Mouse (Mus musculus): ENCODE results near the gene Slc6a16. TPM values are rescaled to one million over a fixed set of nuclear protein-coding genes. Genes with fewer than 3 reads are reported as not detected.
"Not testable (repeated sequence)": the region's sequence is repeated elsewhere in the genome, so short reads cannot be mapped to it uniquely, and the experiment has no call there.

Slc6a16 gene
- polyA plus RNA-seq, 1 experiment from 2014 or later: not detected

- Histone ChIP-seq H3K4me2 (peak overlapping the region; percentile 39), H3K9ac (no peak overlapping the region), H3K27ac (replicated peaks) (no peak overlapping the region), H3K27me3 (no peaks in the 10 kb centered on the region; the same call in 1 of the 2 replicates), H3K9me3 (replicated peaks) (no peaks in the 10 kb centered on the region), H3K36me3 (replicated peaks) (0 out of 2 replicates have a peak, but pooled peaks cover 3% of the 10 kb centered on the region), H3K4me3 (replicated peaks) (no peak overlapping the region), H3K4me1 (replicated peaks) (peaks cover 46% of the 10 kb centered on the region)
- 63% methylated on average over 29 of the region's 29 CpGs for WGBS (ENCODE audit: insufficient replicate concordance)
- ATAC-seq (ENCODE audit: insufficient read depth): no peak
Observed at GRCm38 (mm10) chr7:45234333-45234841, 6.5 kb upstream of the Slc6a16 start.

GRCm38 (mm10) chr7:45234922-45235571, 5.8 kb upstream of the Slc6a16 start:
- no peaks in the 10 kb centered on the region for H3K9me3 ChIP-seq (replicated peaks)
- peaks cover 46% of the 10 kb centered on the region for H3K4me1 ChIP-seq (replicated peaks)
- H3K27me3 ChIP-seq: no peaks in the 10 kb centered on the region; the same call in 1 of the 2 replicates
- no peak overlapping the region for H3K9ac ChIP-seq
- 0 out of 2 replicates have a peak, but pooled peaks cover 3% of the 10 kb centered on the region for H3K36me3 ChIP-seq (replicated peaks)
- 0 out of 2 replicates have a peak overlapping the region, but pooled peaks have one; percentile 10 for H3K4me3 ChIP-seq (replicated peaks)
- ATAC-seq (ENCODE audit: insufficient read depth): no peak
- peak overlapping the region; percentile 39 for H3K4me2 ChIP-seq
- WGBS (ENCODE audit: insufficient replicate concordance): 39% methylated on average over 21 of the region's 21 CpGs
- no peak overlapping the region for H3K27ac ChIP-seq (replicated peaks)

- WGBS (ENCODE audit: insufficient replicate concordance): 61% methylated on average over 17 of the region's 17 CpGs
- H3K9me3 ChIP-seq (replicated peaks): no peaks in the 10 kb centered on the region
- H3K4me1 ChIP-seq (replicated peaks): peaks cover 46% of the 10 kb centered on the region
- no peak overlapping the region for H3K9ac ChIP-seq
- H3K4me2 ChIP-seq: peak overlapping the region; percentile 39; the same call in 1 of the 2 replicates
- ATAC-seq (ENCODE audit: insufficient read depth): no peak
- H3K36me3 ChIP-seq (replicated peaks): 0 out of 2 replicates have a peak, but pooled peaks cover 3% of the 10 kb centered on the region
- H3K4me3 ChIP-seq (replicated peaks): no peak overlapping the region
- H3K27me3 ChIP-seq: peaks cover 3% of the 10 kb centered on the region
- no peak overlapping the region for H3K27ac ChIP-seq (replicated peaks)
Observed at GRCm38 (mm10) chr7:45235656-45236180, 5.2 kb upstream of the Slc6a16 start.

- Histone ChIP-seq H3K4me3 (replicated peaks) (peak overlapping the region; percentile 52), H3K9ac (peak overlapping the region; percentile 37; the same call in 1 of the 2 replicates), H3K27me3 (peaks cover 9% of the 10 kb centered on the region), H3K27ac (replicated peaks) (peak overlapping the region; percentile 73), H3K4me2 (peak overlapping the region; percentile 80), H3K36me3 (replicated peaks) (0 out of 2 replicates have a peak, but pooled peaks cover 1% of the 10 kb centered on the region), H3K4me1 (replicated peaks) (peaks cover 43% of the 10 kb centered on the region), H3K9me3 (replicated peaks) (no peaks in the 10 kb centered on the region)
- ATAC-seq (ENCODE audit: insufficient read depth): 0 out of 2 replicates have a peak, but pooled peaks have one; percentile 11
- WGBS (ENCODE audit: insufficient replicate concordance): 35% methylated on average over 17 of the region's 17 CpGs
Observed at GRCm38 (mm10) chr7:45237747-45238699, 2.9 kb upstream of the Slc6a16 start.

GRCm38 (mm10) chr7:45238723-45239496, 2.0 kb upstream of the Slc6a16 start, which contains the start of gene Cd37:
Gene Cd37 (minus strand): TSS chr7:45239115.
- WGBS (ENCODE audit: insufficient replicate concordance): 6% methylated on average over 20 of the region's 20 CpGs
- Histone ChIP-seq H3K27ac (replicated peaks) (peak within 1 kb of the TSS; percentile 73), H3K27me3 (peaks cover 9% of the 10 kb centered on the region), H3K9me3 (replicated peaks) (no peaks in the 10 kb centered on the region), H3K36me3 (replicated peaks) (no peaks in the 10 kb centered on the region), H3K4me2 (peak within 1 kb of the TSS; percentile 80), H3K4me1 (replicated peaks) (peaks cover 35% of the 10 kb centered on the region), H3K4me3 (replicated peaks) (peak within 1 kb of the TSS; percentile 52), H3K9ac (peak within 1 kb of the TSS; percentile 42; the same call in 1 of the 2 replicates)
- peak; percentile 75 for ATAC-seq (ENCODE audit: insufficient read depth)

GRCm38 (mm10) chr7:45240109-45240508, 776 bp upstream of the Slc6a16 start:
- no peak for ATAC-seq (ENCODE audit: insufficient read depth)
- H3K9ac ChIP-seq: no peak overlapping the region
- H3K27ac ChIP-seq (replicated peaks): no peak overlapping the region; the same call in 1 of the 2 replicates
- H3K36me3 ChIP-seq (replicated peaks): no peaks in the 10 kb centered on the region
- peaks cover 23% of the 10 kb centered on the region for H3K4me1 ChIP-seq (replicated peaks)
- WGBS (ENCODE audit: insufficient replicate concordance): 70% methylated on average over 7 of the region's 7 CpGs
- H3K27me3 ChIP-seq: peaks cover 9% of the 10 kb centered on the region
- H3K4me3 ChIP-seq (replicated peaks): no peak overlapping the region
- H3K9me3 ChIP-seq (replicated peaks): no peaks in the 10 kb centered on the region
- no peak overlapping the region for H3K4me2 ChIP-seq

- H3K9me3 ChIP-seq (replicated peaks): no peaks in the 10 kb centered on the region
- no peaks in the 10 kb centered on the region for H3K36me3 ChIP-seq (replicated peaks)
- no peak overlapping the region for H3K27ac ChIP-seq (replicated peaks)
- no peak overlapping the region for H3K9ac ChIP-seq
- no peak overlapping the region for H3K4me3 ChIP-seq (replicated peaks)
- 71% methylated on average over 6 of the region's 6 CpGs for WGBS (ENCODE audit: insufficient replicate concordance)
- peaks cover 16% of the 10 kb centered on the region for H3K4me1 ChIP-seq (replicated peaks)
- H3K4me2 ChIP-seq: no peak overlapping the region
- no peak for ATAC-seq (ENCODE audit: insufficient read depth)
- H3K27me3 ChIP-seq: peaks cover 9% of the 10 kb centered on the region
Observed at GRCm38 (mm10) chr7:45241389-45241749, 484 bp downstream of the Slc6a16 start.

- no peak overlapping the region for H3K4me3 ChIP-seq (replicated peaks)
- no peak for ATAC-seq (ENCODE audit: insufficient read depth)
- no peaks in the 10 kb centered on the region for H3K9me3 ChIP-seq (replicated peaks)
- WGBS (ENCODE audit: insufficient replicate concordance): 35% methylated on average over 3 of the region's 3 CpGs
- H3K4me2 ChIP-seq: no peak overlapping the region
- no peaks in the 10 kb centered on the region for H3K4me1 ChIP-seq (replicated peaks)
- no peaks in the 10 kb centered on the region for H3K36me3 ChIP-seq (replicated peaks)
- no peak overlapping the region for H3K9ac ChIP-seq
- H3K27ac ChIP-seq (replicated peaks): no peak overlapping the region
- H3K27me3 ChIP-seq: no peaks in the 10 kb centered on the region
Observed at GRCm38 (mm10) chr7:45247666-45248065, 6.8 kb downstream of the Slc6a16 start.

- WGBS (ENCODE audit: insufficient replicate concordance): 71% methylated on average over 8 of the region's 8 CpGs
- H3K4me3 ChIP-seq (replicated peaks): no peak overlapping the region
- ATAC-seq (ENCODE audit: insufficient read depth): no peak
Observed at GRCm38 (mm10) chr7:45253806-45254205, 12.9 kb downstream of the Slc6a16 start.

GRCm38 (mm10) chr7:45255822-45256221, 14.9 kb downstream of the Slc6a16 start:
- H3K4me3 ChIP-seq (replicated peaks); H3K27me3 ChIP-seq; ATAC-seq (ENCODE audit: insufficient read depth); H3K9me3 ChIP-seq (replicated peaks); H3K4me2 ChIP-seq; H3K9ac ChIP-seq; H3K27ac ChIP-seq (replicated peaks); H3K36me3 ChIP-seq (replicated peaks); H3K4me1 ChIP-seq (replicated peaks): not testable (repeated sequence)
- 44% methylated on average over 5 of the region's 7 CpGs for WGBS (ENCODE audit: insufficient replicate concordance)

More at GRCm38 (mm10) chr7:45253806-45254205, 12.9 kb downstream of the Slc6a16 start:
- H3K9me3 ChIP-seq (replicated peaks): no peaks in the 10 kb centered on the region
- H3K4me1 ChIP-seq (replicated peaks): no peaks in the 10 kb centered on the region
- no peaks in the 10 kb centered on the region for H3K36me3 ChIP-seq (replicated peaks)
- H3K27ac ChIP-seq (replicated peaks): no peak overlapping the region
- H3K27me3 ChIP-seq: no peaks in the 10 kb centered on the region
- H3K9ac ChIP-seq: no peak overlapping the region
- no peak overlapping the region for H3K4me2 ChIP-seq
